Mouse (Mus musculus) heart, embryonic 15.5 days (tissue): ENCODE results near the gene Glod4. TPM values are rescaled to one million over a fixed set of nuclear protein-coding genes. Genes with fewer than 3 reads are reported as not detected.

Source experiments
- ATAC-seq: fragments of 200-750 bp; cut with Nextera tagmentation; replicated peaks from 2 replicates; pipeline ENCODE4 v1.8.0; 2017; ENCODE audit warnings: low read depth, moderate TSS enrichment; ENCODE audit not compliant: insufficient number of reproducible peaks, insufficient read depth, low FRiP score
- H3K27ac ChIP-seq: fragments of 300-500 bp; sonication (generic); 2 replicates; pipeline ENCODE4 v1.5.1; 2015; ENCODE audit warnings: mild to moderate bottlenecking, inconsistent platforms
- H3K27me3 ChIP-seq: fragments of 300-500 bp; sonication (generic); 2 replicates; pipeline ENCODE4 v1.6.1; 2015; ENCODE audit warnings: inconsistent platforms
- H3K36me3 ChIP-seq: fragments of 300-500 bp; sonication (generic); 2 replicates; pipeline ENCODE4 v1.6.1; 2015; ENCODE audit warnings: mild to moderate bottlenecking, inconsistent platforms
- H3K4me1 ChIP-seq: fragments of 300-500 bp; sonication (generic); replicated peaks from 2 replicates; pipeline ENCODE4 v1.6.1; 2015; ENCODE audit warnings: inconsistent platforms
- H3K4me2 ChIP-seq: fragments of 300-500 bp; sonication (generic); 2 replicates; pipeline ENCODE4 v1.6.1; 2015; ENCODE audit warnings: inconsistent platforms, mild to moderate bottlenecking, moderate library complexity
- H3K4me3 ChIP-seq: fragments of 300-500 bp; sonication (generic); 2 replicates; pipeline ENCODE4 v1.5.1; 2015; ENCODE audit warnings: mild to moderate bottlenecking, inconsistent platforms
- H3K9ac ChIP-seq: fragments of 300-500 bp; sonication (generic); 2 replicates; pipeline ENCODE4 v1.6.1; 2015; ENCODE audit warnings: mild to moderate bottlenecking, inconsistent platforms
- H3K9me3 ChIP-seq: fragments of 300-500 bp; sonication (generic); replicated peaks from 2 replicates; pipeline ENCODE4 v1.6.1; 2016; ENCODE audit warnings: inconsistent platforms
- WGBS: fragments of 180-500 bp; shearing (Covaris S2); methylation state at CpG from one replicate; pipeline ENCODE4 v1.1.7; 2015; ENCODE audit warnings: mixed read lengths; 5-methylcytosine and 5-hydroxymethylcytosine counted together
- polyA plus RNA-seq: library from polyadenylated mRNA; unstranded; fragments of >200 nt; fragmentation: Nextera tagmentation; extraction: Ambion mirVana; gene quantifications from 2 replicates; pipeline ENCODE4 v1.2.1, GENCODE M21; 2015

Gene Glod4
- polyA plus RNA-seq, 1 experiment from 2014 or later = 116 TPM

DNA sequence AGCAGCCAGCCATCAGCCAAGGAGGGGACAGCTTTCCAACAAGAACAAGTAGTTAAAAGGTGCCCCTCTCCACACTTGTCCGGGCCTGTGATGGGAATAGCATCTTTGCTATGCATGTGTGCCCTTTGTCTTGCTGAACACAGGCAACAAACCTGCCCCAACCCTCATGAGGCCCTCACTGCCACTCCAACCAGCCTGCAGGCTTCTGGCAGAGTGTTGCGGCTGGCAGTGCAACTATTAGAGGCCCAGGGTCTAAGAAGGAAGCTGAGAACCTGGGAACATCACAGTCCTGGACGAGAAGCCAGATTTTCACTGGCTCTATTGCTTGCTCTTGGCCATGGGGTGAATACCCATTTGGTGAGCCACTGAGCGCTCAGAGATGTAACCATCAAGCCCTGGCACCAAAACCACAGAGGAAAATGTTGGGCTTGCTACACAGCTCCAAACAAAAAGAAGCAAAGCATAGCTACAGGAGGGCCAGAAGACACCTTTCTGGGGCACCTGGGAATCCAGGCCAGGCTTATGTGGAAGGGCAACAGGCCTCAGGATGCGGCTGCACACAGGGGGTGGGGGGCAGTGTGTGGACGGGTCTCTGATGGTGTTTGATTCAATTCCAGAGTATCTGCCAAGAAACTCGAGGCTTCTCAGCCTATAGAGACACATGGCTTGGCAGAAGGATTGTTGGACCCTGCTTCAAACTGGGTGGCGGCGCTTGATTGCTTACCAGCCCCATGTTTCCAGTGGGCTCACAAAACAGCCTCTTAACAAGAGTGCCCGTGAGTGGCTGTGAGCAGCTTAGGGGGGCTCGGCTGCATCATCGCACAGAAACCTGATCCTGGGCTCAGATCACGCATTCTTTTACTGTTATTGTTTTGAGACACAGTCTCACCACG lies 35.7 kb upstream of the Glod4 start:
- Histone ChIP-seq H3K9ac (no peak overlapping the region), H3K4me2 (no peak overlapping the region), H3K4me3 (no peak overlapping the region), H3K4me1 (peaks cover 4% of the 10 kb centered on the region; the same call in 1 of the 2 replicates), H3K36me3 (no peaks in the 10 kb centered on the region), H3K27me3 (no peaks in the 10 kb centered on the region), H3K27ac (no peak overlapping the region), H3K9me3 (no peaks in the 10 kb centered on the region)
- ATAC-seq = no peak
- WGBS = 60% methylated on average over 14 of the region's 14 CpGs

GRCm38 (mm10) chr11:76272440-76272839 lies 28.9 kb upstream of the Glod4 start:
- H3K27me3 ChIP-seq = no peaks in the 10 kb centered on the region
- no peak overlapping the region for H3K9ac ChIP-seq
- 75% methylated on average over 4 of the region's 4 CpGs for WGBS
- H3K4me1 ChIP-seq = no peaks in the 10 kb centered on the region
- H3K9me3 ChIP-seq = no peaks in the 10 kb centered on the region
- H3K27ac ChIP-seq = no peak overlapping the region
- no peak overlapping the region for H3K4me3 ChIP-seq
- 0 out of 2 replicates have a peak, but pooled peaks cover 3% of the 10 kb centered on the region for H3K36me3 ChIP-seq
- no peak for ATAC-seq
- no peak overlapping the region for H3K4me2 ChIP-seq

DNA sequence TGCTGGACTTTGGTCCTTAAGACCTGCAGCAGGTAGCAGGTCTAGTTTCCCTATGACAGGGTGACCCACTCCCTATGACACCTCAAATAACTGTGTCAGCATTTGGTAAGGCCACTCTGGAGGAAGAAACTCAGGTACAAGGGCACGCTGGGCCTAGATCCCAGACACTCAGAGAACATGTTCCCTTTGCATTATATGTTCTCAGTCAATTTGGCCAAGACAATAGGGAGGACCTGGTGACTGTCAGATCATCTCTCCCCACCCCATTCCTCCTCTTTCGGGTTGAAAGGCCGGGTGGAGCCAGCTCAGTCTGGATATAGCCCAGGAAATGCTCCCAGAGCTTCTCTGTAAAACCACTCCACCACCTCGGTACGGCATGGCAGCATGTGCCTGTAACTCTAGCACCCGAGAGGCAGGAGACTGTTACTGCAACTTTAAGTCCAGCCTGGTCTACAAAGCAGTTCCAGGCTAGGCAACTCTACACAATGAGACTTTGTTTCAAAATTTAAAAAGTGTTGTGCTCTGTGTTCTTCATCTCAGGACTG lies 25.1 kb upstream of the Glod4 start:
- no peak for ATAC-seq
- H3K27ac ChIP-seq = no peak overlapping the region
- H3K9ac ChIP-seq = no peak overlapping the region
- 68% methylated on average over 6 of the region's 6 CpGs for WGBS
- H3K27me3 ChIP-seq = no peaks in the 10 kb centered on the region
- H3K4me1 ChIP-seq = no peaks in the 10 kb centered on the region
- 0 out of 2 replicates have a peak, but pooled peaks cover 3% of the 10 kb centered on the region for H3K36me3 ChIP-seq
- no peak overlapping the region for H3K4me2 ChIP-seq
- no peak overlapping the region for H3K4me3 ChIP-seq
- no peaks in the 10 kb centered on the region for H3K9me3 ChIP-seq

DNA sequence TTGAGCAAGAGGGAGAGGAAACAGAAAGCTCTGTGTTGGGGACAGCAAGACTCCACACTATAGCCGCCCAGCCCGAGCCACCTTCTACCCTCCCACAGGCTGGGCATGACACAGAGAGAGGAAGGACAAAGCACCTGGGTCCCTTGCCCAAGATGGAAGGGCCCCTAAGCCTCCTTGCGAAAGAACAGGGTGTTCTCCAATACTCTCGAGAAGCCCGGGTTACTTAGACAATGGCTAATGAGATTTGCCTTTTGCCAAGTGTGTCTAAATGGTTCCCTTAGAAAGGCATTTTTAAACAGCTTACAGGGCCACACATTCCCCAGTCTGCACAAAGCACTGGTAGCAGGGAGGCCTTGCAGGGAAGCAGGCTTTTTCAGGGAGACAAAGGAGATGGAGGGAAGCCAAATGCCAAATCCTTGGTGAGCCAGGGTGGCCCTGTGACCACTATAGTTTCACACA lies 24.5 kb upstream of the Glod4 start:
- 0 out of 2 replicates have a peak, but pooled peaks cover 3% of the 10 kb centered on the region for H3K36me3 ChIP-seq
- H3K4me2 ChIP-seq = no peak overlapping the region
- 63% methylated on average over 5 of the region's 5 CpGs for WGBS
- no peak for ATAC-seq
- H3K27me3 ChIP-seq = no peaks in the 10 kb centered on the region
- H3K4me3 ChIP-seq = no peak overlapping the region
- no peaks in the 10 kb centered on the region for H3K9me3 ChIP-seq
- no peak overlapping the region for H3K27ac ChIP-seq
- no peaks in the 10 kb centered on the region for H3K4me1 ChIP-seq
- no peak overlapping the region for H3K9ac ChIP-seq

GRCm38 (mm10) chr11:76267550-76267949 lies 24.0 kb upstream of the Glod4 start:
- 66% methylated on average over 7 of the region's 7 CpGs for WGBS
- ATAC-seq = no peak
- H3K27me3 ChIP-seq = no peaks in the 10 kb centered on the region

GRCm38 (mm10) chr11:76262611-76263351 lies 19.3 kb upstream of the Glod4 start:
- Histone ChIP-seq H3K4me1 (no peaks in the 10 kb centered on the region; the same call in 1 of the 2 replicates), H3K9me3 (no peaks in the 10 kb centered on the region), H3K4me2 (no peak overlapping the region), H3K36me3 (peaks cover 11% of the 10 kb centered on the region; the same call in 1 of the 2 replicates), H3K9ac (no peak overlapping the region), H3K27me3 (no peaks in the 10 kb centered on the region), H3K27ac (no peak overlapping the region), H3K4me3 (no peak overlapping the region)
- no peak for ATAC-seq
- WGBS = 30% methylated on average over 19 of the region's 19 CpGs

More at GRCm38 (mm10) chr11:76267550-76267949, 24.0 kb upstream of the Glod4 start:
- Histone ChIP-seq H3K27ac (no peak overlapping the region), H3K9ac (no peak overlapping the region), H3K4me2 (no peak overlapping the region), H3K4me3 (no peak overlapping the region), H3K36me3 (0 out of 2 replicates have a peak, but pooled peaks cover 3% of the 10 kb centered on the region), H3K4me1 (no peaks in the 10 kb centered on the region), H3K9me3 (no peaks in the 10 kb centered on the region)

DNA sequence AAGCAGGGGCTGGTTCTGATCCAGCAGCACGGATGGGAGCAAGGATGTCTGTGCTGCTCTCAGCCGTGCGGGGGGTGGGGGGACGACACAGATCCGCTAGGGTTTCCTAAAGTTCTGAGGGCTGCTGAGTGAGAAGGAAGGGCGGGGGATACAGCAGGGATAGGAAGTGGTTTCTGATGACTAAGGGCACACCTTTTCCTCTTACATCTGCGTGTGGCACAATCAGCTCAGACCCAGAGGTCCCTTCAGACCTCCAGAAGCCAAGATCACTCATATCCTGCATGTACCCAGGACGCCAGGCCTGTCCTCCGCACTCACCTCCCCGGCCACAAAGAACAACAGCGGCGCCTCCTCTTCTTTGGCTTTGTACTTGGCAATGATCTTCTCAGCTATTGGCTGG lies 17.7 kb upstream of the Glod4 start:
- 65% methylated on average over 12 of the region's 12 CpGs for WGBS
- no peak overlapping the region for H3K4me3 ChIP-seq
- H3K36me3 ChIP-seq = peaks cover 11% of the 10 kb centered on the region; the same call in 1 of the 2 replicates
- H3K9ac ChIP-seq = no peak overlapping the region
- H3K4me1 ChIP-seq = no peaks in the 10 kb centered on the region; the same call in 1 of the 2 replicates
- H3K27me3 ChIP-seq = no peaks in the 10 kb centered on the region
- no peak overlapping the region for H3K27ac ChIP-seq
- H3K4me2 ChIP-seq = no peak overlapping the region
- H3K9me3 ChIP-seq = no peaks in the 10 kb centered on the region
- no peak; the same call in 1 of the 2 replicates for ATAC-seq

- ATAC-seq = no peak
- 71% methylated on average over 10 of the region's 10 CpGs for WGBS
- no peak overlapping the region for H3K27ac ChIP-seq
Observed at GRCm38 (mm10) chr11:76260208-76261050, 16.9 kb upstream of the Glod4 start.

DNA sequence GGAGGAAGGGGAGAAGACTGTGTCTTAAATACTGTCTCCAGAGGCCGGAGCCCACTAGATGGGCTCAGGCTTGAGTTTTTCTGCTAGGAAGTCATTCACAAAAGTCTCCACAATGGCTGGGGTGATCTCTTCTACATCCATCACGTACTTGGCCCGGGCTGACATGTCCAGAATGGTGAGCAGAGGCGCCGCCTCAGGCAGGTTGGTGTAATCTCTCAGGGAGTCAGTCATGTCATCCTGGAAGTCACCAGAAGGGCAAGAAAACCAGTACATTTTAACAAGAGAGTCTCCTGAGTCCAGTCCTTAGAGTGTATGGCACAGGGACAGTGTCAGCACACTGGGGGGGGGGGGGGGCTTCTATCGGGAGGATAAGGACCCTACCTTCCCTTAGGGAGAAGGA lies 15.0 kb upstream of the Glod4 start:
- Histone ChIP-seq H3K27me3 (no peaks in the 10 kb centered on the region), H3K4me2 (no peak overlapping the region), H3K36me3 (peaks cover 11% of the 10 kb centered on the region; the same call in 1 of the 2 replicates), H3K27ac (no peak overlapping the region), H3K9me3 (no peaks in the 10 kb centered on the region), H3K4me3 (no peak overlapping the region), H3K9ac (no peak overlapping the region), H3K4me1 (peaks cover under 1% of the 10 kb centered on the region; the same call in 1 of the 2 replicates)
- 73% methylated on average over 6 of the region's 6 CpGs for WGBS
- no peak for ATAC-seq

More at GRCm38 (mm10) chr11:76260208-76261050, 16.9 kb upstream of the Glod4 start:
- Histone ChIP-seq H3K4me3 (no peak overlapping the region), H3K9me3 (no peaks in the 10 kb centered on the region), H3K36me3 (peaks cover 11% of the 10 kb centered on the region; the same call in 1 of the 2 replicates), H3K4me2 (no peak overlapping the region), H3K27me3 (no peaks in the 10 kb centered on the region), H3K4me1 (no peaks in the 10 kb centered on the region; the same call in 1 of the 2 replicates), H3K9ac (no peak overlapping the region)

DNA sequence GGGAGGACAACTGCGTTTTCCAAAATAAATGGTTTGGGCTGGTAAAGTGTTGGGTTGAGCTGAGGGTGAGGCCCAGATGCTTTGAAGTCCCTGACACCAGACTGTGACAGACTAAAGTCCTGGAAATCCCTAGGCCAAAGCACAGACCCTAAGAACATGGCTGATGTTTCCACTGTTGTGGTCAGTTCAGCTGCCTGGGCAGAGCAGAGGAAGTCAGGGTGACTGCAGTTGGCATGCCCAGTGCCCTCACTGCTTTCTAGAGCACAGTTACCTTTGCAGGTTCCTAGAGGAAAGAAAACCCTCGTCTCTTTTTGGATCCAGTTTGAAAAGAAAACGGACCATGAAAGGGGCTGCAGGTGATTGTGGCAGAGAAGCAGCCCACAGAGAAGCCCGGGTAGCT lies 13.9 kb upstream of the Glod4 start:
- Histone ChIP-seq H3K36me3 (peaks cover 11% of the 10 kb centered on the region; the same call in 1 of the 2 replicates), H3K9ac (no peak overlapping the region), H3K4me2 (no peak overlapping the region), H3K4me1 (peaks cover 3% of the 10 kb centered on the region; the same call in 1 of the 2 replicates), H3K4me3 (no peak overlapping the region), H3K9me3 (no peaks in the 10 kb centered on the region), H3K27me3 (no peaks in the 10 kb centered on the region), H3K27ac (no peak overlapping the region)
- 81% methylated on average over 4 of the region's 4 CpGs for WGBS
- ATAC-seq = no peak
